Mouse (Mus musculus): Measurements from ENCODE around the gene Htt. TPM values are rescaled to one million over a fixed set of nuclear protein-coding genes. Genes with fewer than 3 reads are reported as not detected.

Htt gene
- polyA plus RNA-seq, 1 experiment from 2014 or later: 11.3 TPM

- Histone ChIP-seq H3K9ac (no peak overlapping the region), H3K4me1 (replicated peaks) (no peaks in the 10 kb centered on the region), H3K4me3 (no peak overlapping the region), H3K9me3 (replicated peaks) (no peaks in the 10 kb centered on the region), H3K36me3 (peaks cover 80% of the 10 kb centered on the region), H3K4me2 (no peak overlapping the region), H3K27me3 (replicated peaks) (no peaks in the 10 kb centered on the region), H3K27ac (ENCODE audit: poor library complexity, severe bottlenecking) (no peak overlapping the region)
- ATAC-seq (ENCODE audit: insufficient number of reproducible peaks, low FRiP score): no peak
- WGBS: 73% methylated on average over 4 of the region's 4 CpGs
These were observed 127.7 kb downstream of the Htt start for GRCm38 (mm10) chr5:34889252-34889651.

DNA sequence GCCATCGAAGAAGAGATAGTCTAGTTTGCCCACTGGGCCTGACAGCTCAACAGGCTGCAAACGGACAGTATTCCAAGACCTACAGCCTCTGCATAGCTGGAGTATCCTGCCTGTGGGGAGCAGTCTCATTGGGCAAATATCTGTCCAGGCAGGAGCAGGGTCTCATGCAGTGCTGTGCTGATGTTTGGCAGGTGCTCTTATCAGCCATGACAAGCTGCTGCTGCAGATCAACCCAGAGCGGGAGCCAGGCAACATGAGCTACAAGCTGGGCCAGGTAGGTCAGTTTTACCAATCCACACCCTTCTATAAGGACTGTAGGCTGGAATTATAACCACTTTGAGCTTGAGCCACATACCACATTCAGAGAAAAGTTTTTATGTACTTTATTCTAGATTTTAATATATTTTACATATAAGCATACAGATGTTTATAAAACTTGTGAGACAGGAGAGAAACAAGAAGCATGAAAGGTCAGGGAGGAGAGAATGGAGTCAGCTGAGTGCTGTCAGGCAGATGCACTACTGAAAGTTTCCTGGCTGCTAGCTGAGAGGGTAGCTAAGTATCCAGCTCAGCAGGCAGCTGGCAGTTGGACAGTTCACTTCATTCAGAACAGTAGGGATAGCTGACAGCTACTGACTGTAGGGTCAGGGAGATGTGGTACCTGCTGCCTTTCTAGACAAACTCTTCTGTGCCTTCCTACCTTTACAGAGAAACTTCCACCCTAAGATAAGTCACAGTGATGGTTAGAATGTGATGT lies 135.3 kb downstream of the Htt start:
- H3K4me3 ChIP-seq: no peak overlapping the region
- no peaks in the 10 kb centered on the region for H3K27me3 ChIP-seq (replicated peaks)
- H3K27ac ChIP-seq (ENCODE audit: poor library complexity, severe bottlenecking): no peak overlapping the region
- WGBS: 54% methylated on average over 3 of the region's 3 CpGs
- no peak overlapping the region for H3K4me2 ChIP-seq
- H3K36me3 ChIP-seq: peaks cover 80% of the 10 kb centered on the region
- peaks cover 6% of the 10 kb centered on the region for H3K4me1 ChIP-seq (replicated peaks)
- ATAC-seq (ENCODE audit: insufficient number of reproducible peaks, low FRiP score): no peak
- no peak overlapping the region for H3K9ac ChIP-seq
- H3K9me3 ChIP-seq (replicated peaks): no peaks in the 10 kb centered on the region

DNA sequence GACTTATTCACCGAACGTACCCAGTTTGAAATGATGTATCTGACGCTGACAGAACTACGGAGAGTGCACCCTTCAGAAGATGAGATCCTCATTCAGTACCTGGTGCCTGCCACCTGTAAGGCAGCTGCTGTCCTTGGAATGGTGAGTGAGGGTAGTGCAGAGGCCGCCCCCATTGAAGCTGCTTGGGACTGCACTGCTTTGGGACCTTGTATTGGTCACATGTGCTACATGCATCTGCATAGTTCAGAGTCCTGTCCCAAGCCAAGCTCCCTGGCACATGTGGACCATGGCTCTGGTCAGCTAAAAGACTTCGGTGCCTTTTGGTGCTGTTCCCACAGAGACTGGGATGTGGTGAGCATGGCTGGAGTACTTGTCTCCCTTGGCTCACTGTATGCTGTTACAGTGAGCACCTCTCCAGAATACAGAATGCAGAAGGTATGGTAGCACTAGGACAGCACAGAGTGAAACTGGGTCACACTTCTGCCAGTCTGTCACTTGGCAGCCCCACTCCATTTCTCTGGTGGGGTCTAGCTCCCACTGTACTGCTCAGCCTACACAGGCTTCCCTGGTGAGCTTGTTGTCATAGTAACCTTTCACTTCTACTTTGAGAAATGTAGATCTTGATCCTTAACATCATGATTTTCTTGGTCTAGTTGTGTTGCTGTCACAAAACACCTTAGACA lies 138.4 kb downstream of the Htt start:
- ATAC-seq (ENCODE audit: insufficient number of reproducible peaks, low FRiP score): no peak
- H3K27ac ChIP-seq (ENCODE audit: poor library complexity, severe bottlenecking): no peak overlapping the region
- no peaks in the 10 kb centered on the region for H3K27me3 ChIP-seq (replicated peaks)
- no peak overlapping the region for H3K9ac ChIP-seq
- peaks cover 84% of the 10 kb centered on the region for H3K36me3 ChIP-seq
- H3K4me1 ChIP-seq (replicated peaks): peaks cover 13% of the 10 kb centered on the region
- H3K4me3 ChIP-seq: no peak overlapping the region
- 96% methylated on average over 6 of the region's 6 CpGs for WGBS
- H3K4me2 ChIP-seq: no peak overlapping the region
- no peaks in the 10 kb centered on the region for H3K9me3 ChIP-seq (replicated peaks)

DNA sequence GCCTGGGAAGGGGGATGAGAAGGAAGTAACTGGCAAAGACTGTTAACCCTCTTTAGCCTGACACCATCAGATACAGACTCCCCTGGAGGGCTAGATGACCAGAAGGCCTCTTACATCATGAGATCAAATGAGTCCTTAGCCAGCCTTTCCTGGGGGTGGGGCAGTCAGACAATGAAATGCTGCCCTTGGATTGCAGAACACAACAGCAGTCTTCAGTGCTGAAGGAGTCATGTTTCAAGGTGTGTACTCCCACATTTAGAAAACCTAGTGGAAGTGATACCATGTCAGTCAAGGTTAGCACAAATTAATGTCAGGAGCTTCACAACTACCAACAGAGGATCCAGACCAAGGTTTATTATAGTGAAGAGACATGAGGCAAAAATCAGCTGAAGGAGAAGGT lies 140.8 kb downstream of the Htt start:
- Histone ChIP-seq H3K9ac (no peak overlapping the region), H3K27ac (ENCODE audit: poor library complexity, severe bottlenecking) (no peak overlapping the region), H3K36me3 (peaks cover 90% of the 10 kb centered on the region), H3K4me1 (replicated peaks) (0 out of 2 replicates have a peak, but pooled peaks cover 7% of the 10 kb centered on the region), H3K4me2 (no peak overlapping the region), H3K4me3 (no peak overlapping the region), H3K9me3 (replicated peaks) (no peaks in the 10 kb centered on the region), H3K27me3 (replicated peaks) (no peaks in the 10 kb centered on the region)
- ATAC-seq (ENCODE audit: insufficient number of reproducible peaks, low FRiP score): no peak

GRCm38 (mm10) chr5:34902811-34903385 lies 141.4 kb downstream of the Htt start:
- WGBS: 78% methylated on average over 5 of the region's 5 CpGs

GRCm38 (mm10) chr5:34904412-34904811 lies 142.9 kb downstream of the Htt start:
- Histone ChIP-seq H3K4me3 (no peak overlapping the region), H3K36me3 (peaks cover 92% of the 10 kb centered on the region), H3K9ac (no peak overlapping the region), H3K4me2 (no peak overlapping the region), H3K27me3 (replicated peaks) (no peaks in the 10 kb centered on the region), H3K9me3 (replicated peaks) (no peaks in the 10 kb centered on the region), H3K4me1 (replicated peaks) (peaks cover 22% of the 10 kb centered on the region), H3K27ac (ENCODE audit: poor library complexity, severe bottlenecking) (no peak overlapping the region)
- no peak for ATAC-seq (ENCODE audit: insufficient number of reproducible peaks, low FRiP score)

More at GRCm38 (mm10) chr5:34902811-34903385, 141.4 kb downstream of the Htt start:
- ATAC-seq (ENCODE audit: insufficient number of reproducible peaks, low FRiP score): no peak
- Histone ChIP-seq H3K4me2 (no peak overlapping the region), H3K9me3 (replicated peaks) (no peaks in the 10 kb centered on the region), H3K4me3 (no peak overlapping the region), H3K27ac (ENCODE audit: poor library complexity, severe bottlenecking) (no peak overlapping the region), H3K36me3 (peaks cover 91% of the 10 kb centered on the region), H3K4me1 (replicated peaks) (0 out of 2 replicates have a peak, but pooled peaks cover 7% of the 10 kb centered on the region), H3K9ac (no peak overlapping the region), H3K27me3 (replicated peaks) (no peaks in the 10 kb centered on the region)

DNA sequence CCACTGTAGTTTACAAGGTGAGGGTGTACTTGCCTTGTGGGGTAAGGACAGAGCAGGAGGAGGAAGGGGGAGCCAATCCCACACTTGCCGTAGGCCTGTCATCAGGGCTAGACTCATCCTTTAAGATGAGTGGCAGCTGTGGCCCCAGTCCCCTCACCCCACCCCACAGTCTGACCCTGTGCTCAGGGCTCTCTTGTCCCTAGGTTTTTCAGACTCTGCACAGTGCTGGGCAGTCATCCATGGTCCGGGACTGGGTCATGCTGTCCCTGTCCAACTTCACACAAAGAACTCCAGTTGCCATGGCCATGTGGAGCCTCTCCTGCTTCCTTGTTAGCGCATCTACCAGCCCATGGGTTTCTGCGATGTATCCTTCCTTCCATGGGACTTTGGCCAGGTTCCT lies 145.7 kb downstream of the Htt start:
- no peak for ATAC-seq (ENCODE audit: insufficient number of reproducible peaks, low FRiP score)
- Histone ChIP-seq H3K4me2 (no peak overlapping the region), H3K4me3 (no peak overlapping the region), H3K27me3 (replicated peaks) (no peaks in the 10 kb centered on the region), H3K36me3 (peaks cover 83% of the 10 kb centered on the region), H3K9ac (no peak overlapping the region), H3K4me1 (replicated peaks) (peaks cover 27% of the 10 kb centered on the region), H3K9me3 (replicated peaks) (no peaks in the 10 kb centered on the region), H3K27ac (ENCODE audit: poor library complexity, severe bottlenecking) (no peak overlapping the region)
- WGBS: 94% methylated on average over 4 of the region's 4 CpGs

- peaks cover 79% of the 10 kb centered on the region for H3K36me3 ChIP-seq
- no peak within 1 kb of the TSS for H3K4me3 ChIP-seq
- 85% methylated on average over 6 of the region's 6 CpGs for WGBS
- ATAC-seq (ENCODE audit: insufficient number of reproducible peaks, low FRiP score): no peak
- peaks cover 21% of the 10 kb centered on the region for H3K4me1 ChIP-seq (replicated peaks)
- no peaks in the 10 kb centered on the region for H3K9me3 ChIP-seq (replicated peaks)
- no peak within 1 kb of the TSS for H3K4me2 ChIP-seq
- H3K9ac ChIP-seq: no peak within 1 kb of the TSS
- H3K27me3 ChIP-seq (replicated peaks): no peaks in the 10 kb centered on the region
- 0 out of 2 replicates have a peak within 1 kb of the TSS, but pooled peaks have one; percentile 30 for H3K27ac ChIP-seq (ENCODE audit: poor library complexity, severe bottlenecking)
These were observed 146.6 kb downstream of the Htt start, which contains the start of gene Msantd1 for GRCm38 (mm10) chr5:34907910-34908725. Gene Msantd1, plus strand, starts transcription at chr5:34908012.

DNA sequence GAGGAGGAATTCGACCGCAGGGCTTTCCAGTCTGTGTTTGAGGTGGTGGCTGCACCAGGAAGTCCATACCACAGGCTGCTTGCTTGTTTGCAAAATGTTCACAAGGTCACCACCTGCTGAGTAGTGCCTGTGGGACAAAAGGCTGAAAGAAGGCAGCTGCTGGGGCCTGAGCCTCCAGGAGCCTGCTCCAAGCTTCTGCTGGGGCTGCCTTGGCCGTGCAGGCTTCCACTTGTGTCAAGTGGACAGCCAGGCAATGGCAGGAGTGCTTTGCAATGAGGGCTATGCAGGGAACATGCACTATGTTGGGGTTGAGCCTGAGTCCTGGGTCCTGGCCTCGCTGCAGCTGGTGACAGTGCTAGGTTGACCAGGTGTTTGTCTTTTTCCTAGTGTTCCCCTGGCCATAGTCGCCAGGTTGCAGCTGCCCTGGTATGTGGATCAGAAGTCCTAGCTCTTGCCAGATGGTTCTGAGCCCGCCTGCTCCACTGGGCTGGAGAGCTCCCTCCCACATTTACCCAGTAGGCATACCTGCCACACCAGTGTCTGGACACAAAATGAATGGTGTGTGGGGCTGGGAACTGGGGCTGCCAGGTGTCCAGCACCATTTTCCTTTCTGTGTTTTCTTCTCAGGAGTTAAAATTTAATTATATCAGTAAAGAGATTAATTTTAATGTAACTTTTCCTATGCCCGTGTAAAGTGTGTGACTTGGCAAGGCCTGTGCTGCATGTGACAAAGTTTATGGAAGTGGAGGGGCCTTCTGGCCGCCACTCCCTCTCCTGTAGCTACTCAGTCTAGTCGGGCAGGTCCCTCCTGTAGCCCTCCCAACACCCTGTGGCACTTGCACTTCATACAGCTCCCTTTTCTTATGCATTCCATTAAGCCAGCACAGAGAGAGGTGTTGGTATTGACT lies 147.4 kb downstream of the Htt start:
- Histone ChIP-seq H3K36me3 (peaks cover 72% of the 10 kb centered on the region), H3K4me1 (replicated peaks) (peaks cover 21% of the 10 kb centered on the region), H3K27me3 (replicated peaks) (no peaks in the 10 kb centered on the region), H3K9ac (no peak overlapping the region), H3K9me3 (replicated peaks) (no peaks in the 10 kb centered on the region), H3K4me2 (no peak overlapping the region), H3K27ac (ENCODE audit: poor library complexity, severe bottlenecking) (0 out of 2 replicates have a peak overlapping the region, but pooled peaks have one; percentile 30), H3K4me3 (no peak overlapping the region)
- ATAC-seq (ENCODE audit: insufficient number of reproducible peaks, low FRiP score): no peak
- 74% methylated on average over 9 of the region's 9 CpGs for WGBS

Measured in heart, embryonic 12.5 days (tissue).